Mouse (Mus musculus): ENCODE measurements around the gene N4bp3.

Gene N4bp3

GRCm38 (mm10) chr11:51597553-51597952 is 53.1 kb downstream of the N4bp3 start:
- no peak for DNase-seq (ENCODE audit: low read depth, low spot score)

DNA sequence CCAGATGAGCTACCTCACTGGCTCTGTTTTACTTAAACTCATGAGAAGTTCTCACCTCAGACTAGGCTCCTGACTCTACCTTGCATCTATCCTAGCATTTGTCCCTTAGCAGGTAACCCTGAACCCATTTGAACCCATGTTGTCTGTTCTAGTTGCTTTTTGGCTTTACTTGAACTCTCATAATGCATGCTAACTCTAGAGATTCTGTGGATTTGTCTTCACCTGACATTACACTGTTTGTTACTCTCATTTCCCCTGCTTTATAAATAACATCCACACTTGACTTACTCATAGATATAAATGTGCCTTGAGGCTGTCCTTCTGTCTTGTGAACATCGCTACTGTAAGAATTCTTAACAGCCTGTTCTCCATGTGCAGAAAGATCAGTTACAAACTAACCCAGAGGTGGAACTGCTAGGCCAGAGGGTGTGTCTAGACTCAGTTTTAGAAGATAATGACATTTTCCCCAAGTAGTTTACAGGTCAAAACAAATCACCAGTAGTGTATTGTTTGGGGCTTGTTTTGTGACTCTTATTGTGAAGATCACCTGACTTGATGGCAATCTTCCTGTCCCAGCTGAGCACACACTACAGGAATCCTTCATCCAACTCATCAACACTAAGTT is 55.1 kb downstream of the N4bp3 start:
- DNase-seq (ENCODE audit: low read depth, low spot score): no peak

DNA sequence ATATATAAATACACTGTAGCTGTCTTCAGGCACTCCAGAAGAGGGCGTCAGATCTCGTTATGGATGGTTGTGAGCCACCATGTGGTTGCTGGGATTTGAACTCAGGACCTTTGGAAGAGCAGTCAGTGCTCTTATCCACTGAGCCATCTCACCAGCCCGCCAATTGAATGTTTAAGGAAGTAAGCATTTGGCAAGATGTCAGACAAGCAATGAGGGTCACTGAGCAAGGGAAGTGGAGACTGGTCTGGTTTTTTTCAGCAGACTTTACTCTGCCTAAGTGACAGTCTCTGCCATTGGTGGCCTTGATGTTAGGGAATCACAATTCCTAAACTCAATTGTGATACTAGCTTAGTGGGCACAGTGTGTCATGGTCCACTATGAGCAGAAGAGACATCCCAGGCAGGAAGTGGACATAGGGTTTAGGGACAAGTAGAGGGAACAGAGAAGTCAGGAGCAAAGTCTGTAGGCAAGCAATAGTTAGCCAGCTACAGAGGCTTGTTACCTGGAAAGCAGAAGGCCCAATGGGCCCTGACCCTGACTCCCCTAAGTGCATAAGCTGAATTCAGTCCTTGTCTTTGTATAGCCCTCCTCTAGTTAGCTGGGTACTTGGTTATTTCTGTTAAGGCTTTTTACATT is 55.8 kb downstream of the N4bp3 start:
- no peak for DNase-seq (ENCODE audit: low read depth, low spot score)

GRCm38 (mm10) chr11:51593849-51594248 is 56.8 kb downstream of the N4bp3 start:
- no peak for DNase-seq (ENCODE audit: low read depth, low spot score)

DNA sequence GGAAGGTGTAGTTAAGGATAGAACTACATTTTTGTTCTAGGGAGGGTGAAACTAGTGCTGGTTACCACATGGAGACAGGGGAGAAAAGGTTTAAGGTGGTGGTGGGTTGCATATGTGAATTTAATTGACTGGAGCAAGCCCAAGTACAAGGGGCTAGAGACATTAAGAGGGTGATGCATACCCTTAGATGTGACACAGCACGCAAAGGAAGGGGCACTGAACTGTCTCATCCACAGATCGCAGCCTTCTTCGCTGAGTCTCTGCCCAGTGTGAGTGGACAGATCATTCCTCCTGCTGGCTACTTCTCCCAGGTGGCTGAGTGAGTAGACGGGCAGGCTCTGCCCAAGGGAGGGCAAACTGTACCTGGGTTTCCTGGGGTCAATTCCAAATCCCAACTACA is 57.3 kb downstream of the N4bp3 start:
- no peak for DNase-seq (ENCODE audit: low read depth, low spot score)

All from retina, postnatal 7 days (tissue).